Mouse (Mus musculus): ENCODE data around the gene Bcat2. TPM values are rescaled to one million over a fixed set of nuclear protein-coding genes. Genes with fewer than 3 reads are reported as not detected.

Bcat2 gene
- total RNA-seq, 1 experiment, result 60.3 TPM

DNA sequence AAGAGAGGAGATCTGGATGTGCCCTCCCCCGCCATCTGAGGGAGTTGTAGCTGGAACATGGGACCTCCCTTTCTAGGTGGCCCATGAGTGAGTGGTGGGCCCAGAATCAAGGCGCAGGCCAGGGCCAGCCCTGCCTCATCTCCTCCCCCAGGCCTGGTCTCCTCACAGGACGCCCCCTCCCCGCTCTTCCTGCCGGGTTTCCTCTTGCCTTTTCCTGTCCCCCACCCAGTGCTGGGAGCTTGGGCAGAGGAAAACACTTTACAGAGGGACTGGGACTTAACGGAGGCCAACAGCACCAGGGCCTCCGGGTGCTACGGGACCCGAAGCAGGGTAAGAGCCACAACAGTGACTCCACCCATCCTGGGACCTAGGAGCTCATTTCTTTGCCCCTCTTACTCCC lies 57.3 kb downstream of the Bcat2 start, which contains the start of gene Rasip1:
Gene Rasip1 (plus strand): TSS at position 228 of the 400 bp plus-strand sequence.
- H3K27ac ChIP-seq (ENCODE audit: insufficient read depth, low read depth, low read length, poor library complexity, severe bottlenecking), result no peak within 1 kb of the TSS
- H3K4me3 ChIP-seq (ENCODE audit: insufficient read depth in 1 of 2, low read depth in 1 of 2, low read length in 2 of 2, poor library complexity in 1 of 2, severe bottlenecking in 1 of 2), result peak within 1 kb of the TSS; percentile 70 to 83; a peak in 3 of 4 replicates
- H3K4me1 ChIP-seq (ENCODE audit: control insufficient read depth in 2 of 2, insufficient read depth in 2 of 2, low read length in 2 of 2, poor library complexity in 1 of 2), result peaks cover 0 to 11% of the 10 kb centered on the region in 2 experiments; a peak in 1 of 4 replicates
- in situ Hi-C loops (cut with MboI; ENCODE audit: low sequenced_read_pairs in 2 of 2, unreplicated experiment in 2 of 2), result no loop called here
- TF ChIP-seq HCFC1 (IDR thresholded peaks at IDR 0.05; ENCODE audit: borderline replicate concordance, insufficient read depth, low read length), result no peak
- TF ChIP-seq ZNF384 (IDR thresholded peaks at IDR 0.05; ENCODE audit: low read depth, low read length), result no peak
- TF ChIP-seq ZC3H11A (IDR thresholded peaks at IDR 0.05; ENCODE audit: borderline replicate concordance, low read depth, low read length), result no peak
- TF ChIP-seq CHD2 (IDR thresholded peaks at IDR 0.05; ENCODE audit: low read depth, low read length), result no peak
- TF ChIP-seq MAFK (IDR thresholded peaks at IDR 0.05; ENCODE audit: insufficient read depth, low read depth, low read length), result no peak
- H3K9ac ChIP-seq (ENCODE audit: insufficient read depth, low read depth, low read length, poor library complexity, severe bottlenecking), result peak within 1 kb of the TSS; percentile 77
- no peaks in the 10 kb centered on the region for H3K36me3 ChIP-seq (ENCODE audit: control insufficient read depth, insufficient read depth, low read length, poor library complexity, severe bottlenecking)
- DNase-seq (ENCODE audit: low read depth, low spot score), result no peak
- no peaks in the 10 kb centered on the region for H3K9me3 ChIP-seq (ENCODE audit: control insufficient read depth, insufficient read depth, low read depth, low read length)

DNA sequence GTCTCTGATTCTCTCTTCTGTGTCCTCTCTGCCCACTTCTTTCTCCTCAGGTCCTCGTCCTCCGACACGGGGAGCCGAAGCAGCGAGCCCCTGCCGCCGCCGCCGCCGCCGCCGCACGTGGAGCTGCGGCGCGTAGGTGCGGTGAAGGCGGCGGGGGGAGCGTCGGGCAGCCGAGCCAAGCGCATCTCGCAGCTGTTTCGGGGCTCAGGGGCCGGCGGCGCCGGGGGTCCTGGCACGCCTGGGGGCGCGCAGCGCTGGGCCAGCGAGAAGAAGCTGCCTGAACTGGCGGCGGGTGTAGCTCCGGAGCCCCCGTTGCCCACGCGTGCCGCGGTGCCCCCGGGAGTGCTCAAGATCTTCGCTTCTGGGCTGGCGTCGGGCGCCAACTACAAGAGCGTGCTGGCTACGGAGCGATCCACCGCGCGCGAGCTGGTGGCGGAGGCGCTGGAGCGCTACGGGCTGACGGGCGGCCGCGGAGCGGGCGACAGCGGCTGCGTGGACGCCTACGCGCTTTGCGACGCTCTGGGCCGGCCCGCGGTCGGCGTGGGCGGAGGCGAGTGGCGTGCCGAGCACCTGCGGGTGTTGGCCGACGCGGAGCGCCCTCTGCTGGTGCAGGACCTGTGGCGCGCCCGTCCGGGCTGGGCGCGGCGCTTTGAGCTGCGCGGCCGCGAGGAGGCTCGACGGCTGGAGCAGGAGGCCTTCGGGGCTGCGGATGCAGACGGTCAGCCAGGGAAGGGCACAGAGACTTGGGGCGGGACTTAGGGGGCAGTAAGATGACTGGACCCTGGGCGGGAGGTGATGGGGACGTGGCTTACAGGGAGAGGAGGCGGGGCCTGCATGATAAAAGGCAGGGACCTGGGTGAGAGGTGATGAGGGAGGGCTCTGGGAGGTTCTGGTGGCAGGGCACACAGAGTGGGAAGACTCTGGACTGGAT lies 58.7 kb downstream of the Bcat2 start:
- peak; percentile 78 for DNase-seq (ENCODE audit: low read depth, low spot score)
- Histone ChIP-seq H3K4me1 (ENCODE audit: control insufficient read depth in 2 of 2, insufficient read depth in 2 of 2, low read length in 2 of 2, poor library complexity in 1 of 2) (peaks cover 0 to 11% of the 10 kb centered on the region in 2 experiments; a peak in 1 of 4 replicates), H3K27ac (ENCODE audit: insufficient read depth, low read depth, low read length, poor library complexity, severe bottlenecking) (no peak overlapping the region), H3K9ac (ENCODE audit: insufficient read depth, low read depth, low read length, poor library complexity, severe bottlenecking) (peak overlapping the region; percentile 77), H3K36me3 (ENCODE audit: control insufficient read depth, insufficient read depth, low read length, poor library complexity, severe bottlenecking) (no peaks in the 10 kb centered on the region), H3K9me3 (ENCODE audit: control insufficient read depth, insufficient read depth, low read depth, low read length) (no peaks in the 10 kb centered on the region), H3K4me3 (ENCODE audit: insufficient read depth in 1 of 2, low read depth in 1 of 2, low read length in 2 of 2, poor library complexity in 1 of 2, severe bottlenecking in 1 of 2) (peak overlapping the region; percentile 70 to 83)
- TF ChIP-seq HCFC1 (IDR thresholded peaks at IDR 0.05; ENCODE audit: borderline replicate concordance, insufficient read depth, low read length) (0 out of 2 replicates have a peak, but pooled peaks have one; percentile 46), ZC3H11A (IDR thresholded peaks at IDR 0.05; ENCODE audit: borderline replicate concordance, low read depth, low read length) (0 out of 2 replicates have a peak, but pooled peaks have one; percentile 5), MAFK (IDR thresholded peaks at IDR 0.05; ENCODE audit: insufficient read depth, low read depth, low read length) (no peak)
- in situ Hi-C loops (cut with MboI; ENCODE audit: low sequenced_read_pairs in 2 of 2, unreplicated experiment in 2 of 2), result no loop called here

DNA sequence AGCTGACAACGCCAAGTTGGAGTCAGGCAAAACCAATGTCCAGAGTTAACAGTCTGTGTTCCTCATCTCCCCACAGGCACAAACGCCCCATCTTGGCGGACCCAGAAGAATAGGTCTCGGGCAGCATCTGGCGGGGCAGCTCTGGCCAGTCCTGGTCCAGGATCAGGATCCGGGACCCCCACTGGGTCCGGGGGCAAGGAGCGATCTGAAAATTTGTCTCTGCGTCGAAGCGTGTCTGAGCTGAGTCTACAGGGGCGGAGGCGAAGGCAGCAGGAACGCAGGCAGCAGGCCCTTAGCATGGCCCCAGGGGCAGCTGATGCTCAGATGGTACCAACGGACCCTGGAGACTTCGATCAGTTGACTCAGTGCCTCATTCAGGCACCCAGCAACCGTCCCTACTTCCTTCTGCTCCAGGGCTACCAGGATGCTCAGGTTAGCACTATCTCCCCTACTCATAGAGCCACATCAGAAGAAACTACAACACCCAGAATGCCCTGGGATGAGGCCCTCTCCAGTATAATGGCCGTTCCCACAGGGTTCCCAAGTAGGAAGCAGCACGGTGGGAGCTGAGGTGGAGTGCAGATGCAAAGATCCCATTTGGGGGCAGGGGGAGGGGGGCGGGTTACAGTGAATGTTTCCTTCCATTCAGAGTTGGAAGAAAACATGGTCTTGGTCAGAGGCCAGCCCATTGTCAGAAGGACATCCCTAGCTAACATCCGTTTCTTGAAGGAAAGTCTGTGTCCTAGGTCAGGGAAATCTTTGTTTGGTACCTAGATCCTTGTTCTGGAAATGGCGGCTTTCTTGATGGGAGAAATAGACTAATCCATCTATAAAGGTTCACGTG lies 60.3 kb downstream of the Bcat2 start:
- in situ Hi-C loops (cut with MboI; ENCODE audit: low sequenced_read_pairs in 2 of 2, unreplicated experiment in 2 of 2), result no loop called here
- DNase-seq (ENCODE audit: low read depth, low spot score), result no peak
- no peaks in the 10 kb centered on the region for H3K36me3 ChIP-seq (ENCODE audit: control insufficient read depth, insufficient read depth, low read length, poor library complexity, severe bottlenecking)
- H3K27ac ChIP-seq (ENCODE audit: insufficient read depth, low read depth, low read length, poor library complexity, severe bottlenecking), result no peak overlapping the region
- H3K9ac ChIP-seq (ENCODE audit: insufficient read depth, low read depth, low read length, poor library complexity, severe bottlenecking), result no peak overlapping the region
- H3K4me3 ChIP-seq (ENCODE audit: insufficient read depth in 1 of 2, low read depth in 1 of 2, low read length in 2 of 2, poor library complexity in 1 of 2, severe bottlenecking in 1 of 2), result peak overlapping the region; percentile 9 to 47; a peak in 2 of 4 replicates
- no peaks in the 10 kb centered on the region for H3K9me3 ChIP-seq (ENCODE audit: control insufficient read depth, insufficient read depth, low read depth, low read length)
- TF ChIP-seq HCFC1 (IDR thresholded peaks at IDR 0.05; ENCODE audit: borderline replicate concordance, insufficient read depth, low read length), result peak; percentile 90
- TF ChIP-seq CHD2 (IDR thresholded peaks at IDR 0.05; ENCODE audit: low read depth, low read length), result no peak
- TF ChIP-seq MAFK (IDR thresholded peaks at IDR 0.05; ENCODE audit: insufficient read depth, low read depth, low read length), result no peak
- H3K4me1 ChIP-seq (ENCODE audit: control insufficient read depth in 2 of 2, insufficient read depth in 2 of 2, low read length in 2 of 2, poor library complexity in 1 of 2), result peaks cover 0 to 11% of the 10 kb centered on the region in 2 experiments; a peak in 1 of 4 replicates

DNA sequence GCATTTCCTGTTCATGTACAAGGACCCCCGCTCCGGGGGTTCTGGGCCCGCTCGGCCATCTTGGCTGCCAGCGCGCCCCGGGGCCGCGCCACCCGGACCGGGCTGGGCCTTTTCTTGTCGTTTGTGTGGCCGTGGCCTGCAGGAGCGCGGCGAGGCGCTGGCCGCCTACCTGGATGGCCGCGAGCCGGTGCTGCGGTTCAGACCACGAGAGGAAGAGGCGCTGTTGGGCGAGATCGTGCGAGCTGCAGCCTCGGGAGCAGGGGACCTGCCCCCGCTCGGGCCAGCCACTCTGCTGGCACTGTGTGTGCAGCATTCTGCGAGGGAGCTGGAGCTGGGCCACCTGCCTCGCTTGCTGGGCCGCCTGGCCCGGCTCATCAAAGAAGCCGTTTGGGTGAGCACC lies 62.5 kb downstream of the Bcat2 start:
- DNase-seq (ENCODE audit: low read depth, low spot score), result no peak
- no peak overlapping the region for H3K27ac ChIP-seq (ENCODE audit: insufficient read depth, low read depth, low read length, poor library complexity, severe bottlenecking)
- in situ Hi-C loops (cut with MboI; ENCODE audit: low sequenced_read_pairs in 2 of 2, unreplicated experiment in 2 of 2), result no loop called here
- peaks cover 1 to 7% of the 10 kb centered on the region in 2 experiments; a peak in 2 of 4 replicates for H3K4me1 ChIP-seq (ENCODE audit: control insufficient read depth in 2 of 2, insufficient read depth in 2 of 2, low read length in 2 of 2, poor library complexity in 1 of 2)
- H3K4me3 ChIP-seq (ENCODE audit: insufficient read depth in 1 of 2, low read depth in 1 of 2, low read length in 2 of 2, poor library complexity in 1 of 2, severe bottlenecking in 1 of 2), result peak overlapping the region; percentile 49 to 52; a peak in 3 of 4 replicates
- peak overlapping the region; percentile 64 for H3K9ac ChIP-seq (ENCODE audit: insufficient read depth, low read depth, low read length, poor library complexity, severe bottlenecking)
- H3K36me3 ChIP-seq (ENCODE audit: control insufficient read depth, insufficient read depth, low read length, poor library complexity, severe bottlenecking), result no peaks in the 10 kb centered on the region; the same call in 1 of the 2 replicates
- TF ChIP-seq HCFC1 (IDR thresholded peaks at IDR 0.05; ENCODE audit: borderline replicate concordance, insufficient read depth, low read length) (no peak), ZNF384 (IDR thresholded peaks at IDR 0.05; ENCODE audit: low read depth, low read length) (no peak), MAFK (IDR thresholded peaks at IDR 0.05; ENCODE audit: insufficient read depth, low read depth, low read length) (no peak), ZC3H11A (IDR thresholded peaks at IDR 0.05; ENCODE audit: borderline replicate concordance, low read depth, low read length) (no peak), CHD2 (IDR thresholded peaks at IDR 0.05; ENCODE audit: low read depth, low read length) (no peak)
- H3K9me3 ChIP-seq (ENCODE audit: control insufficient read depth, insufficient read depth, low read depth, low read length), result no peaks in the 10 kb centered on the region
